In genomic region chr9:112454706-112455105, GRCm38 (mm10) we compare ENCODE assay signal across 8 mouse cellular contexts.
A peak's percentile ranks its signal among the peaks of the same experiment; 100 is the strongest.
DNase-seq lines count a peak whose midpoint lies in the region.

No protein-coding gene starts in this region.

- intact Hi-C loops in left cerebral cortex, postnatal 4 days (cut with DNase I): loop anchor here (10.0 kb wide), 1 partner anchor 570 kb away; no protein-coding TSS in a partner anchor

- DNase-seq in cerebellum, adult 11-12 months: peak; percentile 97
- peak; percentile 69 for DNase-seq in embryo, embryonic 10 days (ENCODE audit: low spot score)
- DNase-seq in kidney, adult 8-10 months: peak; percentile 62 to 70
- peak; percentile 94 for DNase-seq in left cerebral cortex, postnatal 4 days
- no peak for DNase-seq in heart, postnatal 4 days
- DNase-seq in adipocyte (ENCODE audit: low spot score): no peak
- no peak for DNase-seq in c-Kit-positive CD71-positive TER-119-positive erythroid progenitor cells, embryonic 14.5 days (ENCODE audit: low spot score)
- no peak for DNase-seq in spleen, postnatal 14 days (ENCODE audit: low spot score in 2 of 2)

Comparison
In these comparisons a context has a peak if more than half of its experiments do, and no peak if none do; other contexts are left out.
1. DNase-seq: peak in cerebellum, adult 11-12 months (single experiment), embryo, embryonic 10 days (single experiment), kidney, adult 8-10 months (2 of 2) and left cerebral cortex, postnatal 4 days (single experiment); none in heart, postnatal 4 days (single experiment), adipocyte (single experiment), c-Kit-positive CD71-positive TER-119-positive erythroid progenitor cells, embryonic 14.5 days (single experiment) and spleen, postnatal 14 days (0 of 2).